Mouse (Mus musculus): ENCODE results near the gene Trim45. TPM values are rescaled to one million over a fixed set of nuclear protein-coding genes. Genes with fewer than 3 reads are reported as not detected.
A peak's percentile ranks its signal among the peaks of the same experiment; 100 is the strongest.

Gene Trim45
- total RNA-seq (2021) = 10 to 100 TPM; 11.3 to 11.7 TPM
- long read RNA-seq, experiment 1, full-length matches to known transcripts = 3 of 3 reads
- long read RNA-seq, experiment 1, partial matches to known transcripts = 0 of 3 reads
- long read RNA-seq, experiment 1, other reads (novel, unspliced or antisense) = 0 of 3 reads
- long read RNA-seq, experiment 2, full-length matches to known transcripts = 1 of 3 reads
- long read RNA-seq, experiment 2, partial matches to known transcripts = 2 of 3 reads
- long read RNA-seq, experiment 2, other reads (novel, unspliced or antisense) = 0 of 3 reads

- DNase-seq (ENCODE audit: low spot score in 2 of 2) = peak; percentile 96 to 99
These were observed at the start of gene Trim45 for GRCm38 (mm10) chr3:100921825-100922505. TSS of gene Trim45 (plus strand) at chr3:100922202.

GRCm38 (mm10) chr3:100877057-100877456, 44.9 kb upstream of the Trim45 start:
- no peak for DNase-seq (ENCODE audit: low spot score in 2 of 2)

GRCm38 (mm10) chr3:100881403-100881802, 40.6 kb upstream of the Trim45 start:
- peak in 1 of 2 experiments; percentile 19 for DNase-seq (ENCODE audit: low spot score in 2 of 2)

GRCm38 (mm10) chr3:100881843-100882634, 40.0 kb upstream of the Trim45 start:
- no peak for DNase-seq (ENCODE audit: low spot score in 2 of 2)

GRCm38 (mm10) chr3:100889234-100889633, 32.8 kb upstream of the Trim45 start:
- no peak for DNase-seq (ENCODE audit: low spot score in 2 of 2)

GRCm38 (mm10) chr3:100890406-100890805, 31.6 kb upstream of the Trim45 start:
- DNase-seq (ENCODE audit: low spot score in 2 of 2) = no peak

GRCm38 (mm10) chr3:100892383-100893335, 29.3 kb upstream of the Trim45 start:
- DNase-seq (ENCODE audit: low spot score in 2 of 2) = no peak

- DNase-seq (ENCODE audit: low spot score in 2 of 2) = no peak
These were observed 26.5 kb upstream of the Trim45 start for GRCm38 (mm10) chr3:100895500-100895899.

- DNase-seq (ENCODE audit: low spot score in 2 of 2) = no peak
These were observed 15.9 kb upstream of the Trim45 start for GRCm38 (mm10) chr3:100906128-100906527.

- peak in 1 of 2 experiments; percentile 41 for DNase-seq (ENCODE audit: low spot score in 2 of 2)
These were observed 15.1 kb upstream of the Trim45 start for GRCm38 (mm10) chr3:100906916-100907315.

- no peak for DNase-seq (ENCODE audit: low spot score in 2 of 2)
These were observed 13.4 kb upstream of the Trim45 start for GRCm38 (mm10) chr3:100908594-100908993.

- no peak for DNase-seq (ENCODE audit: low spot score in 2 of 2)
These were observed 11.4 kb upstream of the Trim45 start for GRCm38 (mm10) chr3:100910621-100911020.

- no peak for DNase-seq (ENCODE audit: low spot score in 2 of 2)
These were observed 11.0 kb upstream of the Trim45 start for GRCm38 (mm10) chr3:100911026-100911425.

- no peak for DNase-seq (ENCODE audit: low spot score in 2 of 2)
These were observed 10.3 kb upstream of the Trim45 start for GRCm38 (mm10) chr3:100911498-100912213.

- DNase-seq (ENCODE audit: low spot score in 2 of 2) = peak in 1 of 2 experiments; percentile 23
These were observed 5.2 kb upstream of the Trim45 start for GRCm38 (mm10) chr3:100916844-100917243.

- DNase-seq (ENCODE audit: low spot score in 2 of 2) = no peak
These were observed 1.3 kb upstream of the Trim45 start for GRCm38 (mm10) chr3:100920611-100921140.

- peak in 1 of 2 experiments; percentile 10 for DNase-seq (ENCODE audit: low spot score in 2 of 2)
These were observed 739 bp downstream of the Trim45 start for GRCm38 (mm10) chr3:100922506-100923375.

GRCm38 (mm10) chr3:100924065-100924732, 2.2 kb downstream of the Trim45 start:
- peak; percentile 9 to 25 for DNase-seq (ENCODE audit: low spot score in 2 of 2)
